Mouse (Mus musculus) layer of hippocampus, adult 9-10 months (tissue): ENCODE measurements around the gene Usp17le.
"Not testable (repeated sequence)": the region's sequence is repeated elsewhere in the genome, so short reads cannot be mapped to it uniquely, and the experiment has no call there.

Experiments
- DNase-seq: peaks from one replicate; pipeline ENCODE4 v3.0.0; 2022; ENCODE audit warnings: low spot score

Usp17le gene

GRCm38 (mm10) chr7:104777370-104777769 lies at the start of gene Usp17le:
Gene Usp17le (minus strand): TSS chr7:104777470.
- DNase-seq, result not testable (repeated sequence)

- DNase-seq, result not testable (repeated sequence)
Observed at GRCm38 (mm10) chr7:104810335-104810734, 33.1 kb upstream of the Usp17le start.

- no peak for DNase-seq
Observed at GRCm38 (mm10) chr7:104790796-104791195, 13.5 kb upstream of the Usp17le start.
